Mouse (Mus musculus) embryonic fibroblast, embryonic 13.5 days (primary cell): ENCODE results near the gene Cd38.

Source experiments
- CTCF ChIP-seq: IDR thresholded peaks from 2 replicates; pipeline ENCODE4 v1.5.1; 2011; ENCODE audit warnings: mild to moderate bottlenecking, control low read depth, low read length, moderate library complexity, borderline replicate concordance; ENCODE audit not compliant: insufficient read depth
- POLR2A ChIP-seq: IDR thresholded peaks from 2 replicates; pipeline ENCODE4 v1.6.1; 2011; ENCODE audit warnings: low read depth, mild to moderate bottlenecking, control low read depth, low read length, moderate library complexity

DNA sequence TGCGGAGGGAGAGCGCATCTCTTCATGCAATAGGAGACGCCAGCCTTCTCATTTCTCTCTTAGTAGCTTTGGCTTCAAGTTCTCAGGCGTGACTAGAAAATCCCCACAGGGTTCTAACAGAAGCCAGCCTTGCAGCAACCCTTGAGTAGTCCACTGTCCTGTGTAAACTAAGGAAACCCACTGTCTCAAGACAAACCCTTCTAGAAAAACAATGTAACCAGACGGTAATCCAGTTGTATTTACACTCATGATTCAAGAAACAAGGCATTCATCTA lies 26.4 kb upstream of the Cd38 start:
- TF ChIP-seq CTCF (no peak), POLR2A (no peak)
